Mouse (Mus musculus) heart, embryonic 14.5 days (tissue): ENCODE data around the gene Rtcb. TPM values are rescaled to one million over a fixed set of nuclear protein-coding genes. Genes with fewer than 3 reads are reported as not detected.

ENCODE experiments used
- polyA plus RNA-seq: library from polyadenylated mRNA; unstranded; fragments of >200 nt; fragmentation: Nextera tagmentation; extraction: Ambion mirVana; gene quantifications from 2 replicates; pipeline ENCODE4 v1.2.1, GENCODE M21; 2014

Rtcb gene
- polyA plus RNA-seq, 1 experiment from 2014 or later, result 107 TPM

Other genes with a start within 250 kb of the Rtcb start
- 43.4 and 46.0 TPM in 2 replicates for gene Pwp1, start 128.3 kb downstream of the Rtcb start, polyA plus RNA-seq
- 15.2 and 16.0 TPM in 2 replicates for gene Prdm4, start 40.7 kb downstream of the Rtcb start, polyA plus RNA-seq
- not detected in 2 replicates for gene Ascl4, start 30.1 kb downstream of the Rtcb start, polyA plus RNA-seq
- gene Bpifc, start 54.1 kb upstream of the Rtcb start, polyA plus RNA-seq, result not detected in 2 replicates
- gene Fbxo7, start 64.1 kb upstream of the Rtcb start, polyA plus RNA-seq, result 20.1 and 22.1 TPM in 2 replicates